Mouse (Mus musculus): ENCODE measurements around the gene Il10. TPM values are rescaled to one million over a fixed set of nuclear protein-coding genes. Genes with fewer than 3 reads are reported as not detected.

Il10 gene
- total and polyA plus RNA-seq, 3 experiments, result 236 to 903 (median 389) TPM

GRCm38 (mm10) chr1:131042263-131042662 is 22.6 kb downstream of the Il10 start:
- Histone ChIP-seq H3K79me2 (replicated peaks; ENCODE audit: control insufficient read depth, extremely low read depth, insufficient read depth, poor library complexity, severe bottlenecking) (no peaks in the 10 kb centered on the region), H3K27ac (ENCODE audit: insufficient read depth, low read depth) (no peak overlapping the region), H3K36me3 (replicated peaks in 1 of 2; ENCODE audit: control insufficient read depth in 1 of 2, insufficient read depth in 1 of 2, low read length in 1 of 2) (no peaks in the 10 kb centered on the region), H3K4me3 (replicated peaks in 1 of 3; ENCODE audit: low read depth in 2 of 3, low read length in 2 of 3, poor library complexity in 1 of 3) (no peak overlapping the region), H3K9ac (ENCODE audit: insufficient read depth, low read depth) (no peak overlapping the region), H3K4me1 (ENCODE audit: control insufficient read depth in 1 of 2, insufficient read depth in 2 of 2) (peaks cover 25 to 75% of the 10 kb centered on the region in 2 experiments), H3K27me3 (replicated peaks) (no peaks in the 10 kb centered on the region), H3K4me2 (ENCODE audit: insufficient read depth, low read depth, poor library complexity, severe bottlenecking) (no peak overlapping the region), H3K9me3 (replicated peaks; ENCODE audit: low read length) (peaks cover 7% of the 10 kb centered on the region)
- no peak for DNase-seq (ENCODE audit: extremely low read depth)
- dilution Hi-C loops (cut with MboI; ENCODE audit: extremely low pct_ligation_motif_present, extremely low pct_unique_long_range_greater_than_20kb, low sequenced_read_pairs), result no loop called here
- TF ChIP-seq CHD1 (IDR thresholded peaks at IDR 0.05; ENCODE audit: low read depth, low read length) (no peak), ZKSCAN1 (IDR thresholded peaks at IDR 0.05; ENCODE audit: borderline replicate concordance, low read depth, low read length) (no peak), NRF1 (IDR thresholded peaks at IDR 0.05; ENCODE audit: low read depth, low read length) (no peak), KAT2A (IDR thresholded peaks at IDR 0.05; ENCODE audit: insufficient replicate concordance, low read length) (no peak), ZMIZ1 (IDR thresholded peaks at IDR 0.05; ENCODE audit: low read depth, low read length) (no peak), MAFK (IDR thresholded peaks at IDR 0.05; ENCODE audit: insufficient replicate concordance, low read length) (no peak), USF2 (conservative IDR thresholded peaks at IDR 0.05; ENCODE audit: low read depth, low read length) (no peak), MAX (IDR thresholded peaks at IDR 0.05; ENCODE audit: low read length) (no peak)
- in situ Hi-C loops (cut with MboI; ENCODE audit: low pct_ligation_motif_present, low pct_unique_long_range_greater_than_20kb, low sequenced_read_pairs), result no loop called here

- no peak overlapping the region for H3K4me2 ChIP-seq (ENCODE audit: insufficient read depth, low read depth, poor library complexity, severe bottlenecking)
- DNase-seq (ENCODE audit: extremely low read depth), result no peak
- no peaks in the 10 kb centered on the region for H3K79me2 ChIP-seq (replicated peaks; ENCODE audit: control insufficient read depth, extremely low read depth, insufficient read depth, poor library complexity, severe bottlenecking)
- dilution Hi-C loops (cut with MboI; ENCODE audit: extremely low pct_ligation_motif_present, extremely low pct_unique_long_range_greater_than_20kb, low sequenced_read_pairs) (no loop called here), in situ Hi-C loops (cut with MboI; ENCODE audit: low pct_ligation_motif_present, low pct_unique_long_range_greater_than_20kb, low sequenced_read_pairs) (no loop called here)
- peaks cover 26 to 77% of the 10 kb centered on the region in 2 experiments for H3K4me1 ChIP-seq (ENCODE audit: control insufficient read depth in 1 of 2, insufficient read depth in 2 of 2)
- peaks cover 7% of the 10 kb centered on the region for H3K9me3 ChIP-seq (replicated peaks; ENCODE audit: low read length)
- no peak overlapping the region for H3K27ac ChIP-seq (ENCODE audit: insufficient read depth, low read depth)
- no peak overlapping the region for H3K4me3 ChIP-seq (replicated peaks in 1 of 3; ENCODE audit: low read depth in 2 of 3, low read length in 2 of 3, poor library complexity in 1 of 3)
- H3K9ac ChIP-seq (ENCODE audit: insufficient read depth, low read depth), result no peak overlapping the region
- no peak for TF ChIP-seq USF2 (conservative IDR thresholded peaks at IDR 0.05; ENCODE audit: low read depth, low read length)
- no peak for TF ChIP-seq TBP (conservative IDR thresholded peaks at IDR 0.05; ENCODE audit: low read depth, low read length)
- no peak for TF ChIP-seq ZKSCAN1 (IDR thresholded peaks at IDR 0.05; ENCODE audit: borderline replicate concordance, low read depth, low read length)
- no peak for TF ChIP-seq CHD2 (IDR thresholded peaks at IDR 0.05; ENCODE audit: low read length)
- no peak for TF ChIP-seq ZC3H11A (IDR thresholded peaks at IDR 0.05; ENCODE audit: low read depth, low read length)
- no peak for TF ChIP-seq CTCF (conservative IDR thresholded peaks at IDR 0.05 in 1 of 2, IDR thresholded peaks at IDR 0.05 in 1 of 2; ENCODE audit: low read depth in 2 of 2, low read length in 2 of 2)
- TF ChIP-seq JUND (conservative IDR thresholded peaks at IDR 0.05; ENCODE audit: low read depth, low read length), result no peak
- no peak for TF ChIP-seq MXI1 (IDR thresholded peaks at IDR 0.05; ENCODE audit: low read depth, low read length)
- no peak for TF ChIP-seq MEF2A (IDR thresholded peaks at IDR 0.05; ENCODE audit: borderline replicate concordance, low read depth, low read length)
- no peak for TF ChIP-seq BHLHE40 (IDR thresholded peaks at IDR 0.05; ENCODE audit: low read depth, low read length)
- TF ChIP-seq RCOR1 (conservative IDR thresholded peaks at IDR 0.05; ENCODE audit: low read depth, low read length), result no peak
- TF ChIP-seq TCF12 (IDR thresholded peaks at IDR 0.05; ENCODE audit: low read depth, low read length), result no peak
- no peak for TF ChIP-seq NELFE (IDR thresholded peaks at IDR 0.05; ENCODE audit: low read depth, low read length)
- no peak for TF ChIP-seq USF1 (IDR thresholded peaks at IDR 0.05; ENCODE audit: low read depth, low read length)
- no peak for TF ChIP-seq E2F4 (IDR thresholded peaks at IDR 0.05; ENCODE audit: insufficient replicate concordance, low read depth, low read length)
- TF ChIP-seq SIN3A (IDR thresholded peaks at IDR 0.05; ENCODE audit: low read length), result no peak
- TF ChIP-seq ETS1 (conservative IDR thresholded peaks at IDR 0.05; ENCODE audit: low read depth, low read length), result no peak
- TF ChIP-seq ELF1 (IDR thresholded peaks at IDR 0.05; ENCODE audit: low read depth, low read length), result no peak
- TF ChIP-seq POLR2A (IDR thresholded peaks at IDR 0.05; ENCODE audit: low read depth, low read length), result no peak
- no peaks in the 10 kb centered on the region for H3K27me3 ChIP-seq (replicated peaks)
- no peaks in the 10 kb centered on the region for H3K36me3 ChIP-seq (replicated peaks in 1 of 2; ENCODE audit: control insufficient read depth in 1 of 2, insufficient read depth in 1 of 2, low read length in 1 of 2)
Observed at GRCm38 (mm10) chr1:131042721-131043120, 23.1 kb downstream of the Il10 start.
